11 mouse cellular contexts compared by ENCODE assay signal in the genomic region with DNA sequence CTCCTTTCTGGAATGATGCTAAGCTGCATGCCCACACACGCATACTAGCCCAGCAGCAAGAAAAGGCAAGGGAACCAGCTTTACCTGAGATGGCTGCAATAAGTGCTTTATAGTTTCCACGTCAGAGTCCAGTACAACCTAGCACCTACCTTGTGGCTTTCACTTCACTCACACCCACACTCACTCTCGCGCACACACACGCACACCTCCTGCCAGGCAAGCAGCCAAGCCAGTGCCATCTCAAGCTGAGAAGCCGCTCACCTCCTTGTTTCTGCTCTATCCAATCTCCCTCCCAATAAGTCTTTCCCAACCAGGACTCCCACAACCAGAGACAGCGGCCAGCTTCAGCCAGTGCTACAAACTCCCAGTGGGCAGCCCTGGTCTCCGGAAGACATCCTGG. TPM values are rescaled to one million over a fixed set of nuclear protein-coding genes. Genes with fewer than 3 reads are reported as not detected.
DNase-seq lines count a peak whose midpoint lies in the region; ATAC-seq lines count a peak whose summit lies in the region.
"Had no signal": no experiment of that assay in that cellular context is flagged by ENCODE, and none has a peak within 500 bp of the region (broad histone marks: within the 10 kb centered on the region; RNA-seq: fewer than 3 reads in every experiment).

No protein-coding gene starts in this region.

- H3K9me3 ChIP-seq in hindbrain, embryonic 10.5 days, result no peaks in the 10 kb centered on the region
- H3K9me3 ChIP-seq in hindbrain, embryonic 11.5 days (ENCODE audit: control insufficient read depth, low read length), result no peaks in the 10 kb centered on the region
- H3K9me3 ChIP-seq in intestine, embryonic 15.5 days, result no peaks in the 10 kb centered on the region

- no peak overlapping the region for H3K4me2 ChIP-seq in hindbrain, embryonic 11.5 days (replicated peaks; ENCODE audit: low read depth, low read length)
- H3K4me2 ChIP-seq in intestine, embryonic 15.5 days (replicated peaks), result peak overlapping the region; percentile 14

- no peaks in the 10 kb centered on the region for H3K27me3 ChIP-seq in hindbrain, embryonic 10.5 days (ENCODE audit: insufficient read depth, poor library complexity, severe bottlenecking)
- no peaks in the 10 kb centered on the region for H3K27me3 ChIP-seq in hindbrain, embryonic 11.5 days (ENCODE audit: control insufficient read depth, insufficient read depth, low read length)
- H3K27me3 ChIP-seq in intestine, embryonic 15.5 days (replicated peaks), result no peaks in the 10 kb centered on the region

- no peaks in the 10 kb centered on the region for H3K36me3 ChIP-seq in hindbrain, embryonic 10.5 days
- no peaks in the 10 kb centered on the region for H3K36me3 ChIP-seq in hindbrain, embryonic 11.5 days (ENCODE audit: control insufficient read depth, insufficient read depth, low read length)
- H3K36me3 ChIP-seq in intestine, embryonic 15.5 days, result no peaks in the 10 kb centered on the region

- DNase-seq in hindbrain, embryonic 10.5 days (ENCODE audit: low spot score), result no peak
- no peak for DNase-seq in hindbrain, embryonic 11.5 days (ENCODE audit: low spot score)
- peak; percentile 39 for DNase-seq in right cerebral cortex, adult 18-20 months
- no peak for DNase-seq in right cerebral cortex, postnatal 10 days (ENCODE audit: low spot score in 2 of 2)
- no peak for DNase-seq in thymus, postnatal 36 days
- no peak for DNase-seq in layer of hippocampus, adult 11-12 months (ENCODE audit: low spot score)
- no peak for DNase-seq in left cerebral cortex, adult 9 months (ENCODE audit: low spot score in 2 of 2)
- DNase-seq: thymus, adult 18-20 months had no signal

- peaks cover 39% of the 10 kb centered on the region for H3K4me1 ChIP-seq in hindbrain, embryonic 10.5 days (replicated peaks)
- H3K4me1 ChIP-seq in hindbrain, embryonic 11.5 days (replicated peaks; ENCODE audit: control insufficient read depth, insufficient read depth, low read length), result no peaks in the 10 kb centered on the region
- H3K4me1 ChIP-seq in intestine, embryonic 15.5 days (replicated peaks), result peaks cover 43% of the 10 kb centered on the region

- no peak overlapping the region for H3K4me3 ChIP-seq in hindbrain, embryonic 10.5 days
- no peak overlapping the region for H3K4me3 ChIP-seq in hindbrain, embryonic 11.5 days (ENCODE audit: low read depth, low read length)
- no peak overlapping the region for H3K4me3 ChIP-seq in intestine, embryonic 15.5 days (replicated peaks)
- H3K4me3 ChIP-seq: erythroblast, embryonic 14.5 days had no signal

- WGBS in hindbrain, embryonic 10.5 days, result 80% methylated on average over 8 of the region's 8 CpGs
- WGBS in hindbrain, embryonic 11.5 days, result 91% methylated on average over 8 of the region's 8 CpGs
- 74% methylated on average over 8 of the region's 8 CpGs for WGBS in intestine, embryonic 15.5 days

- H3K9ac ChIP-seq in hindbrain, embryonic 11.5 days (ENCODE audit: low read depth, low read length), result no peak overlapping the region
- H3K9ac ChIP-seq in intestine, embryonic 15.5 days, result no peak overlapping the region; the same call in 1 of the 2 replicates
- H3K9ac ChIP-seq: liver, embryonic 14.5 days had no signal

- no peak for ATAC-seq in hindbrain, embryonic 11.5 days (ENCODE audit: low FRiP score)
- no peak for ATAC-seq in intestine, embryonic 15.5 days

- peak overlapping the region; percentile 24; the same call in 1 of the 2 replicates for H3K27ac ChIP-seq in hindbrain, embryonic 10.5 days
- H3K27ac ChIP-seq in hindbrain, embryonic 11.5 days (ENCODE audit: low read depth, low read length), result no peak overlapping the region
- no peak overlapping the region for H3K27ac ChIP-seq in intestine, embryonic 15.5 days
- H3K27ac ChIP-seq: liver, embryonic 14.5 days had no signal

RNA-seq across cellular contexts. Expression of a gene that starts 3.9 kb away (rescaled TPM):
- 13.1 and 15.4 TPM in 2 replicates for polyA plus RNA-seq in hindbrain, embryonic 10.5 days (2016; fragmentation: Nextera tagmentation; extraction: Ambion mirVana)
- 11.6 and 12.6 TPM in 2 replicates for polyA plus RNA-seq in hindbrain, embryonic 11.5 days (2014; fragmentation: Nextera tagmentation; extraction: Ambion mirVana)
- polyA plus RNA-seq in intestine, embryonic 15.5 days (2015; fragmentation: Nextera tagmentation; extraction: Ambion mirVana), result 27.9 and 28.7 TPM in 2 replicates

RNA-seq across cellular contexts. Expression of a gene that starts 41.7 kb away (rescaled TPM):
- 464 and 510 TPM in 2 replicates for polyA plus RNA-seq in hindbrain, embryonic 10.5 days (2016; fragmentation: Nextera tagmentation; extraction: Ambion mirVana)
- polyA plus RNA-seq in hindbrain, embryonic 11.5 days (2014; fragmentation: Nextera tagmentation; extraction: Ambion mirVana), result 508 and 515 TPM in 2 replicates
- polyA plus RNA-seq in intestine, embryonic 15.5 days (2015; fragmentation: Nextera tagmentation; extraction: Ambion mirVana), result 548 and 585 TPM in 2 replicates

RNA-seq across cellular contexts. Expression of a gene that starts 53.9 kb away (rescaled TPM):
- polyA plus RNA-seq in hindbrain, embryonic 10.5 days (2016; fragmentation: Nextera tagmentation; extraction: Ambion mirVana), result 21.9 and 33.7 TPM in 2 replicates
- 18.8 and 19.0 TPM in 2 replicates for polyA plus RNA-seq in hindbrain, embryonic 11.5 days (2014; fragmentation: Nextera tagmentation; extraction: Ambion mirVana)
- 26.8 and 32.7 TPM in 2 replicates for polyA plus RNA-seq in intestine, embryonic 15.5 days (2015; fragmentation: Nextera tagmentation; extraction: Ambion mirVana)
